Mouse (Mus musculus): ENCODE measurements around the gene Ube2l6. TPM values are rescaled to one million over a fixed set of nuclear protein-coding genes. Genes with fewer than 3 reads are reported as not detected.
A peak's percentile ranks its signal among the peaks of the same experiment; 100 is the strongest.

Gene Ube2l6
- total and polyA plus RNA-seq, 3 experiments = 2.0 to 8.5 (median 4.1) TPM

- dilution Hi-C loops (cut with MboI; ENCODE audit: extremely low pct_ligation_motif_present, extremely low pct_unique_long_range_greater_than_20kb, low sequenced_read_pairs) = no loop called here
- Histone ChIP-seq H3K9me3 (replicated peaks; ENCODE audit: low read length) (peaks cover 7% of the 10 kb centered on the region), H3K27me3 (replicated peaks) (no peaks in the 10 kb centered on the region)
Measured at GRCm38 (mm10) chr2:84838993-84839980, 40.7 kb downstream of the Ube2l6 start.

GRCm38 (mm10) chr2:84840016-84840747, 41.6 kb downstream of the Ube2l6 start:
- Histone ChIP-seq H3K9ac (ENCODE audit: insufficient read depth, low read depth) (peak overlapping the region; percentile 18; the same call in 1 of the 2 replicates), H3K9me3 (replicated peaks; ENCODE audit: low read length) (peaks cover 7% of the 10 kb centered on the region), H3K79me2 (replicated peaks; ENCODE audit: control insufficient read depth, extremely low read depth, insufficient read depth, poor library complexity, severe bottlenecking) (no peaks in the 10 kb centered on the region), H3K27ac (ENCODE audit: insufficient read depth, low read depth) (no peak overlapping the region), H3K27me3 (replicated peaks) (no peaks in the 10 kb centered on the region), H3K4me2 (ENCODE audit: insufficient read depth, low read depth, poor library complexity, severe bottlenecking) (peak overlapping the region; percentile 42; the same call in 1 of the 2 replicates), H3K4me3 (replicated peaks in 1 of 3; ENCODE audit: low read depth in 2 of 3, low read length in 2 of 3, poor library complexity in 1 of 3) (peak overlapping the region in 1 of 3 experiments; percentile 56), H3K36me3 (replicated peaks in 1 of 2; ENCODE audit: control insufficient read depth in 1 of 2, insufficient read depth in 1 of 2, low read length in 1 of 2) (no peaks in the 10 kb centered on the region), H3K4me1 (ENCODE audit: control insufficient read depth in 1 of 2, insufficient read depth in 2 of 2) (peaks cover 18 to 30% of the 10 kb centered on the region in 2 experiments)
- dilution Hi-C loops (cut with MboI; ENCODE audit: extremely low pct_ligation_motif_present, extremely low pct_unique_long_range_greater_than_20kb, low sequenced_read_pairs) = no loop called here
- no peak for DNase-seq (ENCODE audit: extremely low read depth)
- in situ Hi-C loops (cut with MboI; ENCODE audit: low pct_ligation_motif_present, low pct_unique_long_range_greater_than_20kb, low sequenced_read_pairs) = no loop called here
- TF ChIP-seq POLR2A (IDR thresholded peaks at IDR 0.05; ENCODE audit: low read depth, low read length) (no peak), MXI1 (IDR thresholded peaks at IDR 0.05; ENCODE audit: low read depth, low read length) (peak; percentile 44; the same call in 1 of the 2 replicates), KAT2A (IDR thresholded peaks at IDR 0.05; ENCODE audit: insufficient replicate concordance, low read length) (no peak), SIN3A (IDR thresholded peaks at IDR 0.05; ENCODE audit: low read length) (0 out of 2 replicates have a peak, but pooled peaks have one; percentile 40), ELF1 (IDR thresholded peaks at IDR 0.05; ENCODE audit: low read depth, low read length) (0 out of 2 replicates have a peak, but pooled peaks have one; percentile 26)

More at GRCm38 (mm10) chr2:84838993-84839980, 40.7 kb downstream of the Ube2l6 start:
- Histone ChIP-seq H3K36me3 (replicated peaks in 1 of 2; ENCODE audit: control insufficient read depth in 1 of 2, insufficient read depth in 1 of 2, low read length in 1 of 2) (no peaks in the 10 kb centered on the region), H3K9ac (ENCODE audit: insufficient read depth, low read depth) (no peak overlapping the region; the same call in 1 of the 2 replicates), H3K79me2 (replicated peaks; ENCODE audit: control insufficient read depth, extremely low read depth, insufficient read depth, poor library complexity, severe bottlenecking) (no peaks in the 10 kb centered on the region), H3K4me2 (ENCODE audit: insufficient read depth, low read depth, poor library complexity, severe bottlenecking) (peak overlapping the region; percentile 27), H3K27ac (ENCODE audit: insufficient read depth, low read depth) (no peak overlapping the region), H3K4me3 (replicated peaks in 1 of 3; ENCODE audit: low read depth in 2 of 3, low read length in 2 of 3, poor library complexity in 1 of 3) (peak overlapping the region in 2 of 3 experiments; percentile 20 to 56), H3K4me1 (ENCODE audit: control insufficient read depth in 1 of 2, insufficient read depth in 2 of 2) (peaks cover 18 to 30% of the 10 kb centered on the region in 2 experiments)
- no peak for DNase-seq (ENCODE audit: extremely low read depth)
- in situ Hi-C loops (cut with MboI; ENCODE audit: low pct_ligation_motif_present, low pct_unique_long_range_greater_than_20kb, low sequenced_read_pairs) = no loop called here
- TF ChIP-seq ZNF384 (IDR thresholded peaks at IDR 0.05; ENCODE audit: low read depth, low read length) (no peak), RAD21 (IDR thresholded peaks at IDR 0.05; ENCODE audit: low read depth, low read length) (no peak), MAFK (IDR thresholded peaks at IDR 0.05; ENCODE audit: insufficient replicate concordance, low read length) (no peak), SIN3A (IDR thresholded peaks at IDR 0.05; ENCODE audit: low read length) (no peak), MEF2A (IDR thresholded peaks at IDR 0.05; ENCODE audit: borderline replicate concordance, low read depth, low read length) (no peak), JUN (IDR thresholded peaks at IDR 0.05; ENCODE audit: insufficient read depth, low read depth, low read length) (no peak), USF1 (IDR thresholded peaks at IDR 0.05; ENCODE audit: low read depth, low read length) (peak; percentile 51)

All from CH12.LX (cell line).